Mouse (Mus musculus) G1E (cell line): ENCODE data around the gene Plekha7.

Source experiments
- CTCF ChIP-seq: IDR thresholded peaks from 2 replicates; pipeline ENCODE4 v1.5.1; 2012; ENCODE audit warnings: low read depth, low read length, inconsistent platforms, mixed read lengths
- GATA1 ChIP-seq: IDR thresholded peaks from 2 replicates; pipeline ENCODE4 v1.6.1; 2012; ENCODE audit warnings: borderline replicate concordance, low read length, inconsistent platforms, mixed read lengths
- GATA2 ChIP-seq: IDR thresholded peaks from 2 replicates; pipeline ENCODE4 v1.6.1; 2012; ENCODE audit warnings: low read depth, low read length, inconsistent platforms, borderline replicate concordance

- TF ChIP-seq CTCF (no peak), GATA2 (no peak), GATA1 (no peak)
Observed at GRCm38 (mm10) chr7:116223010-116223783, 85.0 kb downstream of the Plekha7 start.
